Mouse (Mus musculus): Measurements from ENCODE around the gene Nmt1.

The Nmt1 gene

DNA sequence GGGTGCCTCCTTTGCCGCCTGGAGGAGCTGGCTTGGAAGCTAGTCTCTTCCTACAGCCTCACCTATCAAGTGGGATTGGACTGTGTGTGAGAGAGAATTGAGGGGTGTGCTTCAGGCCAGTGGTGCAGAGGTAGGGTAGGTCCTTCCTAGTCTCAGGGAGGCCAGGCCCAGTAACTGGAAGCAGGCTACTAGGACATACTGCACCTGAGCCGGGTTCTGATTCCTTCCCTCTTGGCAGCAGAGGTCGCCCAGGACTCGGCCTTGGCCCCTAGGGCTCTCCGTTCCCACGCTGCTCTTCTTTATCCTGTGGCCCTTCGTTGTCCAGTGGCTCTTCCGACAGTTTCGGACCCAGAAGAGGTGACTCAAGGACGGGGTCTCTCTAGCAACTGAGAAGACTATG, 83.3 kb downstream of the Nmt1 start:
- DNase-seq (ENCODE audit: low spot score), result no peak

DNA sequence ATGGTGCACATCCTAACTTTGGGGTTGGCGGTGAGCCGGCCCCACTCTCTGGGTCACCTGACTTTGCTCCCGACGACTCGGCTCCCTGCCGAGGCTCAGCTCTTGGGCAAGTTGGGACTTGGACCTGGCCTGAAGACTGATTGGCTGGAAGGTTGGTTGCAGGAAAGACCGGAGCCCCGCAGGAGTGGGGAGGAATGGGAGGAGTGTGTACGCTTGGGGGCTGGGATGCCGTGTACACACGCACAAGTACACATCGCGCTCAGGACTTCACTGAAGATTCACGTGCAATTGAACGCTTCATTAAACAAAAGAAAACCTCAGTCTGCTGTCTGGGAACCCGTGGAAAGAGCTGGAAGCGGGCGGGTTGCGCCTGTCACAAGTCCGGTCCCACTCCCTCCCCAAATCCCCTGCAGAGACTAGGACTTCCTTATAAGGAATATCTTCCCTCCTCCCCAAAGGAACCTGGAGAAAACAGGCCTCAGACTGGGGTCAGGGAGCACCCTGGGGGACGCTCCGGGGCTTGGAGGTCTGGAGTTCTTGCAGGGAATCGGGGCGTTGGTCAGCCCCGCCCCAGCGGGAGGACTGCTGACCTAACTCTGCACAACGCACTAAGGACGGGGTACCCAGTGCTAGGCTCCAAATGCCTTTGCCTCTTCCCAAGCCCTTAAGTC, 84.0 kb downstream of the Nmt1 start:
- DNase-seq (ENCODE audit: low spot score), result peak; percentile 75

DNA sequence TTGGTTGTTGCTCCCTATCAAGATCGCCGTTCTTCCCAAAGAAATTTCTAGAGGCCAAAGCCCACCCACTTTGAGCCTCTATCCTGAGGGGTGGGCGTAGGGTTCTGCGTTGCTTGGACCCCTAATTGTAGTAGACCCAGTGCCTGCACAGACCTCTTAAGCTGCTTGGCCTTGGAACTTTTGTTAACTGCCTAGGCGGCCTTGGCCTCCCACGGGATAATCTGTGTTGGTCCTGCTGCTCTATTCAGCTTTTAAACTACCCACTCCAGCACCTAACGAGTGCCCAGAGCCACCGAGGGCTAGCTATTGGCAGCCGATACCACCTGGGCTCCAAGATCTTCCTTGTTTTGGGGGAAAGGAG, 84.5 kb downstream of the Nmt1 start:
- DNase-seq (ENCODE audit: low spot score), result no peak

DNA sequence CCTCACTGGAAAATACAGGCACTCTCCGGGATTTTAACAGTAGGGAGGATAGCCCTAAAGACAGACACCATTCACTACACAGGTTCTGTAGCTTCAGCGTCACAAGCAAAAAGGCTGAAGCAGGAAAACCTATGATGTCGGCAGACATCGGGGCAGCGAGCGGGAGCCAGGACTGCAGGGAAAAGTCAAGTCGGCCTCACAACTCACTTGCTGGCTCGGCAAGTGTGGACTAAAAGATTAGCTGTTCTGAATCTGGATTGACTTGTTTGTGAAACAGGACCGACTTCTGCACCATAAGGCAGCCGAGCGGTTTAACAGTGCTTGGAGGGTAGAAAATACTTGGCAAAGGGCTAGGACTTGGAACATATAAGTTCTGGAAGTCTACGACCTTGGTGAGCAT, 85.0 kb downstream of the Nmt1 start:
- DNase-seq (ENCODE audit: low spot score), result no peak

DNA sequence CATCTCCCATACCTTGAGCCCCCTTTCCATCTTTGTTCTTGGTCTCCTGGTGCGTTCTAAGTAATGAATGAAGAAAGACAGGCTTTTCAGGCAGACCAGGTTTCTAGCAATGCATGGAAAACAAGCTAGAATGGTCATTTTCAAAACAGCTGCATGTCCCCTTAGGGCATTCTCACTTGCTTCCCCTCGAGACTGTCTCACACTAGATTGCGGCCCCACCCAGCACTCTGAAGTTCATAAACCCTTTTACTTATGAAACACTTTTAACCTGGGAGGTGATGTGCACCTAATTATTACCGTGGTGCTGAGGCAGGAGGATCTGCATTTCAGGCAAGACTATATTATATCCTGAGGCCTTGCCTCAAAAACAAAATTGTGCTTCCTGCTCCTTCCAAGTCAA, 85.8 kb downstream of the Nmt1 start:
- no peak for DNase-seq (ENCODE audit: low spot score)

DNA sequence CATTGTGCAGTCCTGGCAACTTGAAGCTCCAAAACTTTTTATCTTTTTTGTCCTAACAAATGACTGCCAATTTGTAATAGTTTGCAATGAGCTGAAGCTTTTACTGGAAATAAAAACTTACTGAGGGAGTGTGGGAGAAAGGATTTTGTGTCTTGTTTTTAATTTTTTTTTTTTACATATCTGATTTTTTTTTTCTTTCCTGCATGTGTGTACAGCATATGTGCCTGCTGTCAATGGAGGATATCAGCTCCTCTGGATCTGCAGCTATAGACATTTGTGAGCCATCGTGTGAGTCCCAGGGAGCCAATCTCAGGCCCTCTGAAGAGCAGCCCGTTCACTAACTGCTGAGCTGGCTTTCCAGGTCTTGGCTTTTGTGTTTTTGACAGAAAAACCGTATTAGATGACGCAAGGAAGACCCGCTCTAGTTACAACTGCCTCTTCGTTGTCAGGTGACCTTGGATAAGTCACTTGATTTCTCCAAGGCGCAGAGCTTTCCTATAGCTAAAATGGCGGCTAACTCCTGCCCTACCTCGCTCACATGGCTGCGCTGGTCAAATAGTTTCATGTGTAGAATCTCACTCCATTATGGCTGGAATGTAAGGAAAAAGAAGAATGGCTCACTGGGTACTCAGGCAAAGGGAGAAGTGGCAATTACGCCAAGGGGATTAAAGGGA, 86.4 kb downstream of the Nmt1 start:
- DNase-seq (ENCODE audit: low spot score), result no peak

DNA sequence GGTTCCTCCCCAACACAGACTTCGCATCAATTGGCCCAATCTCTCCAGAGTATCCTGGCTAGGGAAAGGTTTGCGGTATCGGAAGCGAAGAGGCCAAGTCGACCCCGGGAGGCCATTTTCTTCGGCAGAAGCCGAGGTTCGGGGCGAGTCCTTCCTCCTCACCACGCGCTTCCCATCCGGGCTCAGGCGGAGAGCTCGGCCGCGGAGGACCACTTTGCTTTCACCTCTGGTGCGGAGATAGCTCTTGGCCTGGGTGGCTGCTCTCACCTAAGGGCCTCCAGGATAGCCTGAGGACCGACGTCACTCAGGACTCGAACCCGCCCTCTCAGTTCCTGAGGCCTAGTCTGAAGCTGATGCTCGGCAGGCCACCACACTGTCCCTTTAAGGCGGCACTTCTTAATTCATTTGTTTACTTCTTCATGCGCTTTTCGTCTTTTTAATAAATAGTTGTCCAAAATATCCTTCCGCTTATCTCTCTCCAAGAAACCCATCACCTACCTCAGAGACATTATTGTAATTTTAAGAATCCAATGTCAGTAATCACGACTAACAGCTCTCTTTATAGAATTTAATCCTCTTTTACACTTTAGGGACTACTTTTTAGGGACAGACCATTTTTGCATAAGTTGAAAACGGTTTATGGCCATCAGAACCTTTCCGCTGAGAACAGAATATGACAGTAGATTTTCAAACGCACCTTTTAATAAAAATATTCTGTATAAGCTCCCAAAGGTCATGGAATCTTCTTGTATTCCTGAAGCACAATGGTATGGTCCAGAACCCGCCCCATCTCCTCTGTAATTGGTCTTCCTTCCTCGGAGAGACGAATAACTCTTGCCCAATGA, 87.4 kb downstream of the Nmt1 start:
- DNase-seq (ENCODE audit: low spot score), result peak; percentile 62

DNA sequence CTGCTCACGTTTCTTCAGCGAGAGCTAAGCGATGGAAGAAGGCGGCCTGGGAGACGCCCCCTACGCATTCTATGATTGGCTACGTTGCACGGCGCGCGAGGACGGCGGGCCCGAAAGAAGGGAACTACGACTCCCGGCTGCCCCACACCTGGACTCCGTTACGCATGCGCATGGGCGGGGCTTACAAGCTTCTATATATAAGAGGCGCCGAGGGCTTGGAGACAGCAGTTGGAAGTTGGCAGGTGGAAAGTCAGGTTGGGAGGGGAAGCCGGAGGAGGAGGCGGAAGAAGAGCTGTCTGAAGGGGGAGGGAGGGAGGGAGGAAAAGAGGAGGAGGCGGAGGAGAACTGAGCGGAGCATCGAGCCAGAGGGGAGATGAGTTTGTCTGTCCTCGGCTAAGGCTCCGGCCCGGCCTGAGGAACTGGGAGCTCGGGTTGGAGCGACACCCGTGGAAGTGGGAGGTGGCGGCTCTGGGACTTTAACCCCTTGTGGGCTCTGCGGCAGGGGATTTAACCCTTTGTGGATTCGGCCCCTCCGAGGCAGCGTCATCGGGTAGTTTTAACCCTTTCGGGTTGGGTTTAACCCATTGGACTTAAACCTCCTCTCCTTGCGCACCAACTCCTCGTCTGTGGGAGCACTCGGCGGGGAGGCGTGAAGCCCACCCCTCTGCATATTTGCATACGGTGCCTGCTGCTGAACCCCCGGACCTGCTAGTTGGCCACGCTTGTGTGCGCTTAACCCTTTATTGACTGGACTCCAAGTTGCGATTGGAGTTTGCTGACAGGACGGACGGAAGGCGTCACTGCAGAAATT, 88.2 kb downstream of the Nmt1 start, which contains the start of gene Hexim1:
TSS of gene Hexim1 (plus strand) at position 224 of the 811 bp plus-strand sequence.
- DNase-seq (ENCODE audit: low spot score), result peak; percentile 100

DNA sequence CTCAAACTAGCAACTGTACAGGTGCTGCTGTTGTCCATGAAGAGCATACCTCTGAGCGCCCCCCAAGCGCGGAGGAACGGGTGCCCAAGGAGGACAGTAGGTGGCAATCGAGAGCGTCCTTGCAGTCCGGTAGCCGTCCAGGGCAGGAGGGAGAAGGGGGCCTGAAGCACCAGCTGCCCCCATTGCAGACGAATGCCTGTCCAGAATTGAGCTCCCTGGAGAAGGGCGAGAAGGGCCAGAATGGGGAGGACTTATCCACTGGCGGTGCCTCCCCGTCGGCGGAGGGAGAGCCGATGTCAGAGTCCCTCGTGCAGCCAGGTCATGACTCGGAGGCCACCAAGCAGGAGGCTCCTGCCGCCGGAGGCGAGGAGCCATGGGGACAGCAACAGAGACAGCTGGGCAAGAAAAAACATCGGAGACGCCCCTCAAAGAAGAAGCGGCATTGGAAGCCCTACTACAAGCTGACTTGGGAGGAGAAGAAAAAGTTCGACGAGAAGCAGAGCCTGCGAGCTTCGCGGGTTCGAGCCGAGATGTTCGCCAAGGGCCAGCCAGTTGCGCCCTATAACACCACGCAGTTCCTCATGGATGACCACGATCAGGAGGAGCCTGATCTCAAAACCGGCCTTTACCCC, 89.1 kb downstream of the Nmt1 start:
- peak; percentile 65 for DNase-seq (ENCODE audit: low spot score)

DNA sequence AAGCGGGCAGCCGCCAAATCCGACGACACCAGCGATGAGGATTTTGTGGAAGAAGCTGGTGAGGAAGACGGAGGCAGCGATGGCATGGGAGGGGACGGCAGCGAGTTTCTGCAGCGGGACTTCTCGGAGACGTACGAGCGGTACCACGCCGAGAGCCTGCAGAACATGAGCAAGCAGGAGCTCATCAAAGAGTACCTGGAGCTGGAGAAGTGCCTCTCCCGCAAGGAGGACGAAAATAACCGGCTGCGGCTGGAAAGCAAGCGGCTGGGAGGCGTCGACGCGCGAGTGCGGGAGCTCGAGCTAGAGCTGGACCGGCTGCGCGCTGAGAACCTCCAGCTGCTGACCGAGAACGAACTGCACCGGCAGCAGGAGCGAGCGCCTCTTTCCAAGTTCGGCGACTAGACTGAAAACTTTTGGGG, 89.6 kb downstream of the Nmt1 start:
- DNase-seq (ENCODE audit: low spot score), result no peak
